In genomic region chr15:47485794-47486193, GRCm38 (mm10) we compare ENCODE assay signal across 31 mouse cellular contexts.
DNase-seq lines count a peak whose midpoint lies in the region; ATAC-seq and TF ChIP-seq lines count a peak whose summit lies in the region.
"Had no signal": no experiment of that assay in that cellular context is flagged by ENCODE, and none has a peak within 500 bp of the region (broad histone marks: within the 10 kb centered on the region; RNA-seq: fewer than 3 reads in every experiment).

No protein-coding gene starts in this region.

- no peak overlapping the region for H3K27ac ChIP-seq in forebrain, postnatal 0 days (ENCODE audit: low read depth, low read length)
- no peak overlapping the region for H3K27ac ChIP-seq in forebrain, embryonic 16.5 days (ENCODE audit: low read length)
- H3K27ac ChIP-seq in left cerebral cortex, adult 2 months: no peak overlapping the region
- H3K27ac ChIP-seq: forebrain, embryonic 12.5 days; heart, adult 2 months; hindbrain, embryonic 13.5 days; limb, embryonic 12.5 days; midbrain, embryonic 12.5 days; neural tube, embryonic 12.5 days had no signal

- H3K9ac ChIP-seq in forebrain, postnatal 0 days: no peak overlapping the region
- no peak overlapping the region for H3K9ac ChIP-seq in forebrain, embryonic 16.5 days (replicated peaks; ENCODE audit: low read depth, low read length)
- H3K9ac ChIP-seq: forebrain, embryonic 12.5 days; heart, embryonic 12.5 days; hindbrain, embryonic 13.5 days; limb, embryonic 12.5 days; midbrain, embryonic 12.5 days; neural tube, embryonic 12.5 days had no signal

- intact Hi-C loops in left cerebral cortex, adult 2 months (cut with DNase I): no loop called here
- intact Hi-C loops in left cerebral cortex, postnatal 25 days (cut with DNase I): loop anchor here (5.0 kb wide), 1 partner anchor 767 kb away; no protein-coding TSS in a partner anchor

- peak; percentile 58 for ATAC-seq in forebrain, postnatal 0 days
- ATAC-seq in forebrain, embryonic 16.5 days: no peak
- ATAC-seq: intestine, postnatal 0 days; Patski had no signal

- no peak overlapping the region for H3K4me2 ChIP-seq in forebrain, postnatal 0 days (ENCODE audit: low read depth)
- no peak overlapping the region for H3K4me2 ChIP-seq in forebrain, embryonic 16.5 days (ENCODE audit: low read length)
- H3K4me2 ChIP-seq: forebrain, embryonic 12.5 days; heart, embryonic 12.5 days; hindbrain, embryonic 13.5 days; limb, embryonic 12.5 days; midbrain, embryonic 12.5 days; neural tube, embryonic 12.5 days had no signal

- H3K36me3 ChIP-seq in forebrain, postnatal 0 days (ENCODE audit: insufficient read depth): no peaks in the 10 kb centered on the region
- no peaks in the 10 kb centered on the region for H3K36me3 ChIP-seq in forebrain, embryonic 16.5 days (ENCODE audit: control insufficient read depth, insufficient read depth)
- H3K36me3 ChIP-seq: forebrain, embryonic 12.5 days; G1E; heart, embryonic 12.5 days; hindbrain, embryonic 13.5 days; limb, embryonic 12.5 days; midbrain, embryonic 12.5 days; neural tube, embryonic 12.5 days had no signal

- DNase-seq in forebrain, postnatal 0 days: peak; percentile 45
- DNase-seq in left cerebral cortex, adult 11 months (ENCODE audit: low spot score): peak; percentile 7
- DNase-seq in left cerebral cortex, adult 2 months (ENCODE audit: extremely low spot score in 1 of 2, low spot score in 2 of 2): no peak
- peak; percentile 22 for DNase-seq in brain, embryonic 14.5 days (ENCODE audit: low read depth)
- peak; percentile 11 to 58 for DNase-seq in left cerebral cortex, postnatal 25 days (ENCODE audit: low spot score in 2 of 2)
- no peak for DNase-seq in MN1 (ENCODE audit: low spot score)
- no peak for DNase-seq in gastrocnemius, postnatal 4 days (ENCODE audit: low spot score in 2 of 2)
- DNase-seq: adrenal gland, postnatal 10 days; cerebellum, adult 18-20 months; cerebellum, postnatal 10 days; gastrocnemius, postnatal 36 days; heart, adult 2 months; heart, postnatal 4 days; kidney, postnatal 14 days; lung, postnatal 4 days; spleen, adult 18-20 months; thymus, adult 2 months; thymus, postnatal 36 days had no signal

- no peaks in the 10 kb centered on the region for H3K4me1 ChIP-seq in forebrain, postnatal 0 days (ENCODE audit: insufficient read depth)
- no peaks in the 10 kb centered on the region for H3K4me1 ChIP-seq in forebrain, embryonic 16.5 days (replicated peaks; ENCODE audit: control insufficient read depth, insufficient read depth, low read length)
- H3K4me1 ChIP-seq: forebrain, embryonic 12.5 days; heart, embryonic 12.5 days; hindbrain, embryonic 13.5 days; limb, embryonic 12.5 days; megakaryocyte, embryonic 14.5 days; midbrain, embryonic 12.5 days; neural tube, embryonic 12.5 days had no signal

- no peak for TF ChIP-seq POLR2A in brain, embryonic 14.5 days (IDR thresholded peaks at IDR 0.05; ENCODE audit: borderline replicate concordance, extremely low read depth, insufficient read depth, insufficient read length, poor library complexity, severe bottlenecking)

- no peaks in the 10 kb centered on the region for H3K27me3 ChIP-seq in forebrain, postnatal 0 days (ENCODE audit: insufficient read depth, low read length)
- no peaks in the 10 kb centered on the region for H3K27me3 ChIP-seq in forebrain, embryonic 16.5 days (replicated peaks; ENCODE audit: control insufficient read depth, insufficient read depth, low read length)
- H3K27me3 ChIP-seq: forebrain, embryonic 12.5 days; heart, embryonic 12.5 days; hindbrain, embryonic 13.5 days; limb, embryonic 12.5 days; megakaryocyte, embryonic 14.5 days; midbrain, embryonic 12.5 days; neural tube, embryonic 12.5 days; Patski had no signal

- WGBS in forebrain, postnatal 0 days: 77% methylated on average over 6 of the region's 6 CpGs
- 86% methylated on average over 6 of the region's 6 CpGs for WGBS in forebrain, embryonic 16.5 days

- no peak overlapping the region for H3K4me3 ChIP-seq in forebrain, postnatal 0 days (ENCODE audit: low read depth, low read length)
- H3K4me3 ChIP-seq in forebrain, embryonic 16.5 days (replicated peaks; ENCODE audit: low read length): no peak overlapping the region
- no peak overlapping the region for H3K4me3 ChIP-seq in left cerebral cortex, adult 2 months
- H3K4me3 ChIP-seq: erythroblast, embryonic 14.5 days; forebrain, embryonic 12.5 days; heart, adult 2 months; heart, embryonic 12.5 days; hindbrain, embryonic 13.5 days; limb, embryonic 12.5 days; megakaryocyte, embryonic 14.5 days; midbrain, embryonic 12.5 days; myocyte; neural tube, embryonic 12.5 days had no signal

- TF ChIP-seq CTCF in forebrain, postnatal 0 days (IDR thresholded peaks at IDR 0.05; ENCODE audit: low read depth): no peak
- no peak for TF ChIP-seq CTCF in left cerebral cortex, adult 2 months (IDR thresholded peaks at IDR 0.05)
- TF ChIP-seq CTCF in brain, embryonic 14.5 days (IDR thresholded peaks at IDR 0.05; ENCODE audit: borderline replicate concordance, extremely low read depth, insufficient read depth, insufficient read length): no peak

- no peaks in the 10 kb centered on the region for H3K9me3 ChIP-seq in forebrain, postnatal 0 days (ENCODE audit: low read length)
- H3K9me3 ChIP-seq in forebrain, embryonic 16.5 days (ENCODE audit: control insufficient read depth, low read length): no peaks in the 10 kb centered on the region
- H3K9me3 ChIP-seq: forebrain, embryonic 12.5 days; G1E; heart, embryonic 12.5 days; hindbrain, embryonic 13.5 days; limb, embryonic 12.5 days; megakaryocyte, embryonic 14.5 days; midbrain, embryonic 12.5 days; neural tube, embryonic 12.5 days had no signal

Comparison
In these comparisons a context has a peak if more than half of its experiments do, and no peak if none do; other contexts are left out.
1. DNase-seq: peak in forebrain, postnatal 0 days (single experiment), left cerebral cortex, adult 11 months (single experiment), brain, embryonic 14.5 days (single experiment) and left cerebral cortex, postnatal 25 days (2 of 2); none in left cerebral cortex, adult 2 months (0 of 2), MN1 (single experiment) and gastrocnemius, postnatal 4 days (0 of 2).